Mouse (Mus musculus) megakaryocyte, embryonic 14.5 days (primary cell): ENCODE measurements around the gene Cat.

Experiments used
- FLI1 ChIP-seq: IDR thresholded peaks from 2 replicates; pipeline ENCODE4 v1.6.1; 2012; ENCODE audit warnings: low read length, inconsistent platforms, mixed read lengths
- GATA1 ChIP-seq: IDR thresholded peaks from 3 replicates; pipeline ENCODE4 v1.6.1; 2012; ENCODE audit warnings: mixed read lengths, low read length, inconsistent platforms, borderline replicate concordance

DNA sequence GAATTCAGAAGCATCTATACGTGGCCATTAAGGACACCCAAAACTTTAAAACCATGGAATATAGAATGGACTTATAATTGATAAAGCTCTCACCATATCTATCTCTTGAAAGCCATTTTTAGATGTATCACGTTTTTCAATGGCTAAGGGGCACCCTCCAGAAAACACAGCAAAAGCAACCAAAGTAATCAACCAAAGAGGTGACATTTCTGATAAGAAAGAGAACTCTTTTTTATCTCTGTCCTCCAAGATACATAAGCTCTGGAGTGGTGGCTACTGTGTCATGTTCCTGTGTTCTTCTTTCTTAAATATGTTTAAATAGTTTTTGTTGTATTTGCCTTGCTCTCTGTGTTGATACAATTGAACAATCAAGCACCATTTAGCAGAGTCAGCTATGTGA, 15.8 kb upstream of the Cat start:
- TF ChIP-seq GATA1 = no peak
- TF ChIP-seq FLI1 = no peak
